Mouse (Mus musculus) kidney, embryonic 14.5 days (tissue): Measurements from ENCODE around the gene Gp5. TPM values are rescaled to one million over a fixed set of nuclear protein-coding genes. Genes with fewer than 3 reads are reported as not detected.

Source experiments
- ATAC-seq: fragments of 200-750 bp; cut with Nextera tagmentation; 2 replicates; pipeline ENCODE4 v1.8.0; 2017; ENCODE audit warnings: moderate number of reproducible peaks, mild to moderate bottlenecking, moderate TSS enrichment, moderate library complexity; ENCODE audit not compliant: low FRiP score, low TSS enrichment
- H3K27ac ChIP-seq: fragments of 300-500 bp; sonication (generic); 2 replicates; pipeline ENCODE4 v1.5.1; 2014; ENCODE audit warnings: low read depth, mild to moderate bottlenecking, low read length, moderate library complexity, mixed read lengths
- H3K27me3 ChIP-seq: fragments of 300-500 bp; sonication (generic); 2 replicates; pipeline ENCODE4 v1.6.1; 2014; ENCODE audit warnings: mild to moderate bottlenecking, low read length; ENCODE audit not compliant: control insufficient read depth, insufficient read depth
- H3K36me3 ChIP-seq: fragments of 300-500 bp; sonication (generic); 2 replicates; pipeline ENCODE4 v1.6.1; 2014; ENCODE audit warnings: low read length, mixed read lengths; ENCODE audit not compliant: control insufficient read depth, insufficient read depth
- H3K4me1 ChIP-seq: fragments of 300-500 bp; sonication (generic); 2 replicates; pipeline ENCODE4 v1.6.1; 2014; ENCODE audit warnings: low read length, mixed read lengths; ENCODE audit not compliant: control insufficient read depth, insufficient read depth
- H3K4me2 ChIP-seq: fragments of 300-500 bp; sonication (generic); replicated peaks from 2 replicates; pipeline ENCODE4 v1.6.1; 2014; ENCODE audit warnings: low read depth, mild to moderate bottlenecking, low read length
- H3K4me3 ChIP-seq: fragments of 300-500 bp; sonication (generic); 2 replicates; pipeline ENCODE4 v1.5.1; 2014; ENCODE audit warnings: mild to moderate bottlenecking, low read length
- H3K9ac ChIP-seq: fragments of 300-500 bp; sonication (generic); 2 replicates; pipeline ENCODE4 v1.6.1; 2014; ENCODE audit warnings: low read depth, mild to moderate bottlenecking, low read length, moderate library complexity
- H3K9me3 ChIP-seq: fragments of 300-500 bp; sonication (generic); 2 replicates; pipeline ENCODE4 v1.6.1; 2016; ENCODE audit warnings: low read length; ENCODE audit not compliant: control insufficient read depth
- WGBS: fragments of 180-500 bp; shearing (Covaris S2); extraction: QIAGEN DNeasy Blood & Tissue Kit; methylation state at CpG from one replicate; pipeline ENCODE4 v1.1.7; 2014; 5-methylcytosine and 5-hydroxymethylcytosine counted together
- polyA plus RNA-seq: library from polyadenylated mRNA; unstranded; fragments of >200 nt; fragmentation: Nextera tagmentation; extraction: Ambion mirVana; gene quantifications from 2 replicates; pipeline ENCODE4 v1.2.1, GENCODE M21; 2014

Gene Gp5
- polyA plus RNA-seq, 1 experiment from 2014 or later, result 0.55 TPM

DNA sequence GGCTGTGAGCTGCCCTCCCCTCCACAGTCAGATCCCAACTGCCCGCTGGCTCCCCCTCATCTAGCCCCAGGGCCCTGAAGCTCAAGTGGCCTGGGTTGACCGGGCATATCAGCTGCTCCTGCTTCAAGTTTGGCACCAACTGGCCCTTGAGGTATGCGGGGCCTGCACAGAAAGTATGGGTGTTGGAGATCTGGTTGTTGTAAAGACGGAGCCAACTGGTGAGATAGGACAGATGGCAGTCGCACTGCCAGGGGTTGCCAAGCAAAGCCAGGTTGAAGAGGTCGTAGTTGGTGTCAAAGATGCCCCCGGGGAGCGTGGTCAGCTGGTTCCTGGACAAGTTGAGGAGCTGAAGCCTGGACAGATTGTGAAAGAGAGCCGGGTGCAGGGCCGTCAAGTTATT, 51.1 kb downstream of the Gp5 start:
- WGBS, result 83% methylated on average over 10 of the region's 10 CpGs
- H3K9ac ChIP-seq, result no peak overlapping the region
- no peaks in the 10 kb centered on the region for H3K36me3 ChIP-seq
- no peak overlapping the region for H3K4me2 ChIP-seq
- H3K27me3 ChIP-seq, result no peaks in the 10 kb centered on the region
- ATAC-seq, result no peak
- H3K4me3 ChIP-seq, result no peak overlapping the region
- no peak overlapping the region for H3K27ac ChIP-seq
- H3K4me1 ChIP-seq, result no peaks in the 10 kb centered on the region
- H3K9me3 ChIP-seq, result no peaks in the 10 kb centered on the region

DNA sequence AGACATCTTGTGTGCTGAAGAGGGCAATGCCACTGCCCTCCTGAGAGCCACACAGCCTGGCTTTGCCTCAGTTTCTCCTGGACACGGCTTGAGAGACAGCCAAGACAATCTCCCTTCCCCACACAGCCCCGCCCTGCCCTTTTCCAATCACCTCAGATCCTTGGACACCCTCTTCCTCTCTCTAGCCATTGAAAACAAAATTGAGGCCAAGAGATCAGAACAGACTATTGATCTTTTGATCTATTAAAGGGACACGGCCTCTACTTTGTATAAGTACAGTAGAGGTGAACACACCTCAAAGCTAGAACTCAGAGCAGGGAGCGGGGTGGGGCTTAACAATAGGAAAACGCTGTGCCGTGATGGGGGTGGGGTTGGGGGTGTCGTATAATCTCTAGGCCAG, 52.1 kb downstream of the Gp5 start:
- H3K36me3 ChIP-seq, result no peaks in the 10 kb centered on the region
- H3K4me1 ChIP-seq, result no peaks in the 10 kb centered on the region
- WGBS, result 88% methylated on average over 7 of the region's 7 CpGs
- no peak for ATAC-seq
- H3K9me3 ChIP-seq, result no peaks in the 10 kb centered on the region
- no peak overlapping the region for H3K9ac ChIP-seq
- H3K4me2 ChIP-seq, result no peak overlapping the region
- no peak overlapping the region for H3K27ac ChIP-seq
- H3K4me3 ChIP-seq, result no peak overlapping the region
- H3K27me3 ChIP-seq, result no peaks in the 10 kb centered on the region

DNA sequence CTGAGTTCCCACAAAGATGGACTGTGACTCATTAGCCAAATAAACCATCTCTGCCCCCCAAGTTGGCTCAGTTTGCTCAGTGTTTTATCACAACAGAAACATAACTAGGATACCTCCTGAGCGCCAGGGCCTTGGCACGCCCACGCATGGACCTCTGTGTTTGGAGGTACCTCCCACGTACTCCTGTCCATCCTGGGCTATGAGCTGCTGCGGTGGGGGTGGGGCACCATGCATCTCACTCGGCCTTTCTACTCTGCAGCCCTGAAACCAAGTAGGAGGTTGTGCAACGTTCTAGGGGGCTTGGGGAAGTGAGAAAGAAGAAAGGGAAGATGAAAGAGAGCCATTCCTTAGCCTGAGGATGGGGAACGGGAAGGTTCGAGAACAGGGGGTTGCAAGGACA, 52.9 kb downstream of the Gp5 start:
- H3K9ac ChIP-seq, result no peak overlapping the region
- H3K27ac ChIP-seq, result no peak overlapping the region
- no peak overlapping the region for H3K4me3 ChIP-seq
- H3K27me3 ChIP-seq, result no peaks in the 10 kb centered on the region
- ATAC-seq, result no peak; the same call in 1 of the 2 replicates
- no peaks in the 10 kb centered on the region for H3K36me3 ChIP-seq
- H3K4me2 ChIP-seq, result no peak overlapping the region
- H3K9me3 ChIP-seq, result no peaks in the 10 kb centered on the region
- H3K4me1 ChIP-seq, result no peaks in the 10 kb centered on the region
- 37% methylated on average over 9 of the region's 9 CpGs for WGBS

Other genes with a start within 250 kb of the Gp5 start
- gene Hes1, start 246.4 kb downstream of the Gp5 start, polyA plus RNA-seq, result 68.7 and 82.2 TPM in 2 replicates
- not detected in 2 replicates for gene Cpn2, start 43.3 kb downstream of the Gp5 start, polyA plus RNA-seq
- gene Lrrc15, start 27.5 kb downstream of the Gp5 start, polyA plus RNA-seq, result 0.76 and 1.1 TPM in 2 replicates
- gene Atp13a3, start 95.2 kb upstream of the Gp5 start, polyA plus RNA-seq, result 13.5 and 20.2 TPM in 2 replicates
- 14.1 and 15.1 TPM in 2 replicates for gene Tmem44, start 240.1 kb upstream of the Gp5 start, polyA plus RNA-seq